Mouse (Mus musculus) liver, adult 2 months (tissue): Measurements from ENCODE around the gene Mrc2. TPM values are rescaled to one million over a fixed set of nuclear protein-coding genes. Genes with fewer than 3 reads are reported as not detected.

Experiments
- DNase-seq: peaks from one replicate; pipeline ENCODE4 v3.0.0-alpha.2; 2011; ENCODE audit warnings: low read depth, low spot score; ENCODE audit errors: extremely low read depth
- H3K27ac ChIP-seq: fragments of 200-500 bp; replicated peaks from 2 replicates; pipeline ENCODE4 v1.5.1; 2012; ENCODE audit warnings: low read depth, mild to moderate bottlenecking, control low read depth, inconsistent platforms, low read length; ENCODE audit not compliant: insufficient read depth
- H3K27me3 ChIP-seq: fragments of 200-500 bp; 2 replicates; pipeline ENCODE4 v1.6.1; 2012; ENCODE audit warnings: mild to moderate bottlenecking, moderate library complexity, low read length, inconsistent platforms; ENCODE audit not compliant: control insufficient read depth, insufficient read depth
- H3K36me3 ChIP-seq: fragments of 200-500 bp; 2 replicates; pipeline ENCODE4 v1.6.1; 2012; ENCODE audit warnings: low read length, inconsistent platforms; ENCODE audit not compliant: control insufficient read depth, insufficient read depth
- H3K4me1 ChIP-seq: fragments of 200-500 bp; 2 replicates; pipeline ENCODE4 v1.6.1; 2011; ENCODE audit warnings: low read length; ENCODE audit not compliant: control insufficient read depth, insufficient read depth
- H3K4me3 ChIP-seq: fragments of 200-500 bp; 2 replicates; pipeline ENCODE4 v1.5.1; 2011; ENCODE audit warnings: low read depth, mild to moderate bottlenecking, control low read depth, low read length, moderate library complexity; ENCODE audit not compliant: insufficient read depth
- H3K79me2 ChIP-seq: fragments of 200-500 bp; 2 replicates; pipeline ENCODE4 v1.6.1; 2012; ENCODE audit warnings: inconsistent platforms, mild to moderate bottlenecking, low read length, moderate library complexity; ENCODE audit not compliant: control insufficient read depth, insufficient read depth
- H3K9ac ChIP-seq: fragments of 200-500 bp; 2 replicates; pipeline ENCODE4 v1.6.1; 2012; ENCODE audit warnings: low read depth, mild to moderate bottlenecking, control low read depth, inconsistent platforms, low read length
- CTCF ChIP-seq: fragments of 200-500 bp; IDR thresholded peaks from 2 replicates; pipeline ENCODE4 v1.5.1; 2011; ENCODE audit warnings: low read depth, low read length, control low read depth
- POLR2A ChIP-seq: fragments of 200-500 bp; IDR thresholded peaks from 2 replicates; pipeline ENCODE4 v1.6.1; 2011; ENCODE audit warnings: low read length, control low read depth; ENCODE audit not compliant: insufficient read depth; ENCODE audit errors: extremely low read depth
- WGBS: fragments of 180-500 bp; shearing (Covaris S2); methylation state at CpG from one replicate; pipeline ENCODE4 v1.1.7; 2018; 5-methylcytosine and 5-hydroxymethylcytosine counted together
- polyA plus RNA-seq: library from polyadenylated mRNA; depleted of rRNA; stranded (reverse); fragments of >200 nt; gene quantifications from 2 replicates; pipeline ENCODE4 v1.2.3, GENCODE M21; 2012
- total RNA-seq: library from RNA; depleted of rRNA; stranded (reverse); fragments of >200 nt; gene quantifications from 2 replicates; pipeline ENCODE4 v1.2.3, GENCODE M21; 2014

Gene Mrc2
- total and polyA plus RNA-seq, 2 experiments: 0.55 to 0.91 TPM

GRCm38 (mm10) chr11:105281291-105281690 is 11.2 kb upstream of the Mrc2 start:
- 87% methylated on average over 7 of the region's 7 CpGs for WGBS
- DNase-seq: no peak
- Histone ChIP-seq H3K36me3 (peaks cover 65% of the 10 kb centered on the region), H3K79me2 (no peaks in the 10 kb centered on the region), H3K27ac (no peak overlapping the region), H3K27me3 (no peaks in the 10 kb centered on the region), H3K4me1 (peaks cover 2% of the 10 kb centered on the region; the same call in 1 of the 2 replicates), H3K9ac (no peak overlapping the region), H3K4me3 (no peak overlapping the region)
- TF ChIP-seq POLR2A: no peak
- no peak for TF ChIP-seq CTCF

GRCm38 (mm10) chr11:105281763-105282459 is 10.5 kb upstream of the Mrc2 start:
- 95% methylated on average over 12 of the region's 12 CpGs for WGBS
- TF ChIP-seq POLR2A: no peak
- TF ChIP-seq CTCF: no peak
- H3K4me3 ChIP-seq: no peak overlapping the region
- H3K27me3 ChIP-seq: no peaks in the 10 kb centered on the region
- H3K79me2 ChIP-seq: no peaks in the 10 kb centered on the region
- no peak for DNase-seq
- H3K36me3 ChIP-seq: peaks cover 62% of the 10 kb centered on the region
- H3K9ac ChIP-seq: no peak overlapping the region
- peaks cover 2% of the 10 kb centered on the region; the same call in 1 of the 2 replicates for H3K4me1 ChIP-seq
- no peak overlapping the region for H3K27ac ChIP-seq

DNA sequence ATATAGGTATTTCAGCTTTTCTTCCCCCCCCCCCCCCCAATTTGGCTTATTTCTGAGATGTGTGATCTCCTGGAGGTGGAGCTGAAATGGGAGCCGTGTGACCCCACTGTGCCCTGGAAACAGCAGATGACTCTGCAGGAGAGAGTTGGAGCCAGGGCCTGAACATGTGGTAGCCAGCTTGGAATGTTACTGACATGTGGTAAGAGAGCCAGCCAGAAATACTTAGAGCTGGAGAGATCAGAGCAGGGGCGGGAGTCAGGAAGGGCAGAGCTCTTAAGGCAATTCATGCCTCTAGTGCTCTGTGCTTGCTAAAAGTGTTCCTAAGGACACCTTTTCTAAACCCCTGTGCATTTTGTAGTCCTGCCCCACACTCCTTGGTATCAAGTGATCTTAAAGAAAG is 10.0 kb upstream of the Mrc2 start:
- Histone ChIP-seq H3K4me1 (peaks cover 2% of the 10 kb centered on the region; the same call in 1 of the 2 replicates), H3K9ac (no peak overlapping the region), H3K79me2 (no peaks in the 10 kb centered on the region), H3K27me3 (no peaks in the 10 kb centered on the region), H3K27ac (no peak overlapping the region), H3K4me3 (no peak overlapping the region), H3K36me3 (peaks cover 56% of the 10 kb centered on the region)
- TF ChIP-seq POLR2A: no peak
- TF ChIP-seq CTCF: no peak
- DNase-seq: no peak
- 83% methylated on average over 2 of the region's 2 CpGs for WGBS

GRCm38 (mm10) chr11:105283016-105283415 is 9.4 kb upstream of the Mrc2 start:
- TF ChIP-seq POLR2A: no peak
- TF ChIP-seq CTCF: no peak
- WGBS: 97% methylated on average over 9 of the region's 9 CpGs
- Histone ChIP-seq H3K79me2 (no peaks in the 10 kb centered on the region), H3K36me3 (peaks cover 52% of the 10 kb centered on the region), H3K9ac (no peak overlapping the region), H3K4me3 (no peak overlapping the region), H3K27ac (no peak overlapping the region), H3K27me3 (no peaks in the 10 kb centered on the region), H3K4me1 (peaks cover 2% of the 10 kb centered on the region; the same call in 1 of the 2 replicates)
- no peak for DNase-seq

- WGBS: 55% methylated on average over 3 of the region's 3 CpGs
- H3K79me2 ChIP-seq: no peaks in the 10 kb centered on the region
- H3K27me3 ChIP-seq: no peaks in the 10 kb centered on the region
- H3K36me3 ChIP-seq: peaks cover 39% of the 10 kb centered on the region
- H3K27ac ChIP-seq: no peak overlapping the region
- TF ChIP-seq CTCF (no peak), POLR2A (no peak)
- H3K4me1 ChIP-seq: no peaks in the 10 kb centered on the region
- no peak for DNase-seq
- H3K4me3 ChIP-seq: no peak overlapping the region
- H3K9ac ChIP-seq: no peak overlapping the region
Measured at GRCm38 (mm10) chr11:105285720-105286119, 6.7 kb upstream of the Mrc2 start.

- H3K9ac ChIP-seq: no peak overlapping the region
- no peaks in the 10 kb centered on the region for H3K79me2 ChIP-seq
- peaks cover 4% of the 10 kb centered on the region; the same call in 1 of the 2 replicates for H3K27me3 ChIP-seq
- 76% methylated on average over 3 of the region's 3 CpGs for WGBS
- DNase-seq: no peak
- H3K4me3 ChIP-seq: no peak overlapping the region
- H3K36me3 ChIP-seq: peaks cover 7% of the 10 kb centered on the region
- TF ChIP-seq POLR2A (no peak), CTCF (no peak)
- no peak overlapping the region for H3K27ac ChIP-seq
- peaks cover 2% of the 10 kb centered on the region; the same call in 1 of the 2 replicates for H3K4me1 ChIP-seq
Measured at GRCm38 (mm10) chr11:105289403-105289802, 3.0 kb upstream of the Mrc2 start.
